Mouse (Mus musculus): ENCODE results near the gene Cntln. TPM values are rescaled to one million over a fixed set of nuclear protein-coding genes. Genes with fewer than 3 reads are reported as not detected.

The Cntln gene
- polyA plus RNA-seq, 1 experiment from 2014 or later: 17.8 TPM

DNA sequence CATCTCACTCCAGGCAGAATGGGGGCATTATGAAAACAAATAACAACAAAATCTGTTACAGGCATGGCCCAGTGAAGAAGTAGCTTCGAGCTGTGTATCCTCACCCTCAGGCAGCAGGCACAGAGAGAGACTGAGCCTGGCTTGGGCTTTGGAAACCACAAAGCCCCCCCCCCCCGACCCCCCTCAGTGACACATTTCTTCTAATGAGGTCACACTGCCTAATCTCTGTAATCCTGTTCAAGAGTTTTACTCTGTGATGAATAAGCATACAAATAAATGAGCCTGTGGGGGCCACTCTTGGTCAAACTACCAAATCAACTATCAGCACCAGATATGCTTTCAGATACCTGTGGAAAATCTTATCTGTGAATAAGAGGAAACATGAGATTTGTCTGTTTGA lies 177.6 kb downstream of the Cntln start:
- no peaks in the 10 kb centered on the region for H3K4me1 ChIP-seq (ENCODE audit: control insufficient read depth, insufficient read depth, low read length)
- no peaks in the 10 kb centered on the region for H3K27me3 ChIP-seq (ENCODE audit: control insufficient read depth, insufficient read depth, low read length)
- ATAC-seq (ENCODE audit: insufficient number of reproducible peaks, insufficient read depth, low FRiP score, low read depth): no peak
- H3K4me2 ChIP-seq (replicated peaks; ENCODE audit: low read depth, low read length): no peak overlapping the region
- no peak overlapping the region for H3K27ac ChIP-seq (ENCODE audit: low read length)
- no peaks in the 10 kb centered on the region for H3K9me3 ChIP-seq (ENCODE audit: control insufficient read depth, low read depth, low read length)
- 60% methylated on average over 2 of the region's 2 CpGs for WGBS
- no peaks in the 10 kb centered on the region for H3K36me3 ChIP-seq (ENCODE audit: control insufficient read depth, insufficient read depth, low read length)
- no peak overlapping the region for H3K9ac ChIP-seq (replicated peaks; ENCODE audit: low read depth, low read length)
- no peak overlapping the region for H3K4me3 ChIP-seq (ENCODE audit: low read depth, low read length)

DNA sequence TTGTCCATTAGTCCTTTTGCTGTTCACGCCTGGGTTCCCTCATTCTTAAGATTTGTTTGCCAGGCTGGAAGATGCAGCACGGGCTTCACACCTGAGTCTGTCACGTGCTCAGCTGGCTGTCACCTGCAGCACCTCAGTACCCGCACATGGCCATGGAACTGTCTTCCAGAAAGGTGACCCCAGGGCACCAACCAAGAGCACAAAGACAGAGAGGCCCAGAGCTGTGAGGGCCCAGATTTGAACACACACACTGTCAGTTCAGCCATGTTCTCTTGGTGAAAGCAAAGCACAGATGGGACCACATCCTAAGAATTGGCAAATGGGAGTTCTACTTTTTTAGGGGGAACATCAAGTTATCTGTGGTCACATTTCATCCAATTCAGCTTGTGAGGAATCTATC lies 211.9 kb downstream of the Cntln start:
- no peaks in the 10 kb centered on the region for H3K4me1 ChIP-seq (ENCODE audit: control insufficient read depth, insufficient read depth, low read length)
- H3K27me3 ChIP-seq (ENCODE audit: control insufficient read depth, insufficient read depth, low read length): no peaks in the 10 kb centered on the region
- no peak overlapping the region for H3K9ac ChIP-seq (replicated peaks; ENCODE audit: low read depth, low read length)
- no peak overlapping the region for H3K4me2 ChIP-seq (replicated peaks; ENCODE audit: low read depth, low read length)
- no peak overlapping the region for H3K4me3 ChIP-seq (ENCODE audit: low read depth, low read length)
- no peak overlapping the region for H3K27ac ChIP-seq (ENCODE audit: low read length)
- ATAC-seq (ENCODE audit: insufficient number of reproducible peaks, insufficient read depth, low FRiP score, low read depth): no peak
- 75% methylated on average over 4 of the region's 4 CpGs for WGBS
- H3K9me3 ChIP-seq (ENCODE audit: control insufficient read depth, low read depth, low read length): no peaks in the 10 kb centered on the region
- no peaks in the 10 kb centered on the region for H3K36me3 ChIP-seq (ENCODE audit: control insufficient read depth, insufficient read depth, low read length)

DNA sequence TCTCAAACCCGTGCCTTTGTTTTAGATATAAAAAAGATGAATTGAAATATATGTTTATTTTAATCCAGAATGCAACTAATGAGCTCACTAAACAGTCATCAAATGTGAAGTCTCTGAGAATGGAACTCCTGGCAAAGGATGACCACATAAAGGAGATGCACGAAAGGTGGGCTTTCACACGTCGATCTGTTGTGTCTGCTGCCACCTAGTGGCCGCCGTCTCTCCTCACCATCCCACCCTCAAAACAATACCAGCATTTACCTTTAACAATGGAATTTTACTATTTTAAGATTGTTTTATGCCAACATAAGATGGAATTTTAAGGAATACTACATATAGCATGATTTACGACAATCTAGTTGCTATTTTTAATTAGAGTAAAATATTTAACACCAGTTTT lies 212.6 kb downstream of the Cntln start:
- H3K4me2 ChIP-seq (replicated peaks; ENCODE audit: low read depth, low read length): no peak overlapping the region
- H3K9ac ChIP-seq (replicated peaks; ENCODE audit: low read depth, low read length): no peak overlapping the region
- H3K36me3 ChIP-seq (ENCODE audit: control insufficient read depth, insufficient read depth, low read length): no peaks in the 10 kb centered on the region
- no peaks in the 10 kb centered on the region for H3K4me1 ChIP-seq (ENCODE audit: control insufficient read depth, insufficient read depth, low read length)
- H3K27ac ChIP-seq (ENCODE audit: low read length): no peak overlapping the region
- H3K27me3 ChIP-seq (ENCODE audit: control insufficient read depth, insufficient read depth, low read length): no peaks in the 10 kb centered on the region
- 12% methylated on average over 7 of the region's 7 CpGs for WGBS
- no peak for ATAC-seq (ENCODE audit: insufficient number of reproducible peaks, insufficient read depth, low FRiP score, low read depth)
- H3K9me3 ChIP-seq (ENCODE audit: control insufficient read depth, low read depth, low read length): no peaks in the 10 kb centered on the region
- no peak overlapping the region for H3K4me3 ChIP-seq (ENCODE audit: low read depth, low read length)

DNA sequence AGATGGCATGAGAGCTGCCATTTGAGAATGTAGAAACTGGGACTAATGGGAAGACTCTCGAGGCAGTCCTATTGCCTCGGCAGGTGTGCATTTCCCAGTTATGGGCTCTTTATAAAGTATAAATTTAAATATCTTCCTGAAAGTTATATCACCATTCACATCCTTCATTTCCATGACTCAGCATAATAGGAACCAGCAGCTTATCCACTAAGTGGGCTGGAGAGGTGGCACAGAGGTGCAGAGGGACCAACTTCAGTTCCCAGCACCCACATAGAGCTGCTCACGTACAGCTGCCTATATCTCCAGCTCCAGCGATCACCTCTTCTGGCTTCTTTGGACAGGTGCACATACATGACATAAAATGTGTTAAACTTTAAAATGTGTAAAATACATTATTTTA lies 218.1 kb downstream of the Cntln start:
- no peak overlapping the region for H3K4me3 ChIP-seq (ENCODE audit: low read depth, low read length)
- no peaks in the 10 kb centered on the region for H3K4me1 ChIP-seq (ENCODE audit: control insufficient read depth, insufficient read depth, low read length)
- WGBS: 92% methylated on average over 4 of the region's 4 CpGs
- no peak for ATAC-seq (ENCODE audit: insufficient number of reproducible peaks, insufficient read depth, low FRiP score, low read depth)
- H3K36me3 ChIP-seq (ENCODE audit: control insufficient read depth, insufficient read depth, low read length): no peaks in the 10 kb centered on the region
- no peaks in the 10 kb centered on the region for H3K27me3 ChIP-seq (ENCODE audit: control insufficient read depth, insufficient read depth, low read length)
- H3K9ac ChIP-seq (replicated peaks; ENCODE audit: low read depth, low read length): no peak overlapping the region
- H3K27ac ChIP-seq (ENCODE audit: low read length): no peak overlapping the region
- H3K9me3 ChIP-seq (ENCODE audit: control insufficient read depth, low read depth, low read length): no peaks in the 10 kb centered on the region
- H3K4me2 ChIP-seq (replicated peaks; ENCODE audit: low read depth, low read length): no peak overlapping the region

DNA sequence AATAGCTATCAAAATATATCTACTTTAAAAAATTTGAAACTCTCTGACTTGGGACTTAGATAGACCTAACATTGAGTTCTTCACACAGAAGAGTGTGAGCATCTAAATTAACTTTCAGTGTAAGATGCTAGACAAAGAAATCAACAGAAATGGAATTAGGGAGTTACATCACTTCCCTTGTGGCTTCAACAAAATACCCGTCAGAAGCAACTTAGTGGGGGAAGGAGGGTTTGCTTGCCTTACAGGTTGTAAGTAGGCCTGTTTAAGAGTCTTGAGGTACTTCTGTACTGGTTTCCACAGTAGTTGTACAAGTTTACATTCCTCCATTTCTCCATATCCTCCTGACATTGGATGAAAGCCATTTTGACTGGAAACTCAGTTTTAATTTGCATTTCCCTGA lies 222.3 kb downstream of the Cntln start:
- H3K9me3 ChIP-seq (ENCODE audit: control insufficient read depth, low read depth, low read length): no peaks in the 10 kb centered on the region
- ATAC-seq (ENCODE audit: insufficient number of reproducible peaks, insufficient read depth, low FRiP score, low read depth): no peak

DNA sequence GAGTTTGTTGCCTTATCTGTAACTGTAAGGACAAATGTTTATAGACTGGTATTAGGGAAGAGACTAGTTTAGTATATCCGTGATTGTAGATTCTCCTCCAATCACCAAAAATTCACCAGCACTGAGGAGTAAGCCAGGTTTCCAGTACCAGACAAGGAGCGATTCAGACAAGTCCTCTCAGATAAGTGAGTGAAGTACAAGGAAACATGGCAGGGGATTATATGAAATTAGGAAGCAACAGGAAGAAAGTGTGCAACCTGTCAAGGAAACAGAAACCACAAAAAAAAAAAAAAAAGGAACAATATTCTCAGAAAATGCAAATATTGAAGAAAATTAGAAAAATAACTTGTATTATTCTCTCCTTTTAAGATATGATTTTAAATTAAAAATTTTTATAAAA lies 222.9 kb downstream of the Cntln start:
- H3K9me3 ChIP-seq (ENCODE audit: control insufficient read depth, low read depth, low read length): no peaks in the 10 kb centered on the region
- no peak overlapping the region for H3K4me2 ChIP-seq (replicated peaks; ENCODE audit: low read depth, low read length)
- 86% methylated on average over 2 of the region's 2 CpGs for WGBS
- H3K4me1 ChIP-seq (ENCODE audit: control insufficient read depth, insufficient read depth, low read length): no peaks in the 10 kb centered on the region
- H3K27ac ChIP-seq (ENCODE audit: low read length): no peak overlapping the region
- no peaks in the 10 kb centered on the region for H3K27me3 ChIP-seq (ENCODE audit: control insufficient read depth, insufficient read depth, low read length)
- H3K9ac ChIP-seq (replicated peaks; ENCODE audit: low read depth, low read length): no peak overlapping the region
- H3K4me3 ChIP-seq (ENCODE audit: low read depth, low read length): no peak overlapping the region
- no peaks in the 10 kb centered on the region for H3K36me3 ChIP-seq (ENCODE audit: control insufficient read depth, insufficient read depth, low read length)
- ATAC-seq (ENCODE audit: insufficient number of reproducible peaks, insufficient read depth, low FRiP score, low read depth): no peak

More for the DNA sequence above, 222.3 kb downstream of the Cntln start:
- H3K4me1 ChIP-seq (ENCODE audit: control insufficient read depth, insufficient read depth, low read length): no peaks in the 10 kb centered on the region
- no peak overlapping the region for H3K9ac ChIP-seq (replicated peaks; ENCODE audit: low read depth, low read length)
- WGBS: 71% methylated on average over 1 of the region's 1 CpGs
- no peaks in the 10 kb centered on the region for H3K36me3 ChIP-seq (ENCODE audit: control insufficient read depth, insufficient read depth, low read length)
- H3K27me3 ChIP-seq (ENCODE audit: control insufficient read depth, insufficient read depth, low read length): no peaks in the 10 kb centered on the region
- H3K27ac ChIP-seq (ENCODE audit: low read length): no peak overlapping the region
- no peak overlapping the region for H3K4me3 ChIP-seq (ENCODE audit: low read depth, low read length)
- no peak overlapping the region for H3K4me2 ChIP-seq (replicated peaks; ENCODE audit: low read depth, low read length)

DNA sequence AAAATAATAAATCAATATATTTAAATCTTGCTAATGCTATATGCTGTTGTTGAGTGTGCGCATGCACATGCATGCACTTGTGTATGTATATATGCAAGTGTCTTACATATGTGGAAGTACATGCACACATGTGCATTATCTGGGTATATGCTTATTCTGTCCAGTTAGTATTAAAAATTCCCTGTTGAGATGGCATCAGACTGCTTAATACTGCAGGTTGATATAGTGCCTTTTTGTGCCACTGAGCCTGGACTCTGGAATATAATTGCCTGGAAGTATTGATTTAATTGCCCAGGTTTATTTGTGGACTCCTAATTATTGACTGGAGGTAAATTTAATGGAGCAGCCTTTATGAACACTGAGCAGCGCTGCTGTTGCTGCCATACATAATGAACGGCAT lies 236.2 kb downstream of the Cntln start:
- WGBS: 82% methylated on average over 3 of the region's 3 CpGs
- Histone ChIP-seq H3K4me2 (replicated peaks; ENCODE audit: low read depth, low read length) (no peak overlapping the region), H3K4me1 (ENCODE audit: control insufficient read depth, insufficient read depth, low read length) (no peaks in the 10 kb centered on the region), H3K27ac (ENCODE audit: low read length) (no peak overlapping the region), H3K9ac (replicated peaks; ENCODE audit: low read depth, low read length) (no peak overlapping the region), H3K4me3 (ENCODE audit: low read depth, low read length) (no peak overlapping the region), H3K27me3 (ENCODE audit: control insufficient read depth, insufficient read depth, low read length) (no peaks in the 10 kb centered on the region), H3K36me3 (ENCODE audit: control insufficient read depth, insufficient read depth, low read length) (no peaks in the 10 kb centered on the region), H3K9me3 (ENCODE audit: control insufficient read depth, low read depth, low read length) (no peaks in the 10 kb centered on the region)
- no peak for ATAC-seq (ENCODE audit: insufficient number of reproducible peaks, insufficient read depth, low FRiP score, low read depth)

DNA sequence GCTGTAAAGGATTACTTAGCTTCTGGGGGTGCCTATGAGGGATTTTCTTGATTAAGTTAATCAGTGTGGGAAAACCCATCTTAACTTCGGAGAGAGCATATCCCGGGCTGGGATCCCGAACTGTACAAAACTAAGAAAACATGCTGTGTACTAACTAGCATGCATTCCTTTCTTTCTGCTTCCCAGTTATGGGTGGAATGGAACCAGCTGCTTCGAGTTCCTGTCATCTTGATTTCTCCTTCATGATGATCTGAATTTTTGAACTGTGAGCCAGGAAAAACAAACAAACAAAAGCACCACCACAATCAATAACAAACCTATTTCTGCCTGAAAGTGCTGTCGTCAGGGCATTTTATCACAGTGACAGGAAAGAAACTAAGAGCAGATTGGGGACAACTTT lies 265.6 kb downstream of the Cntln start:
- ATAC-seq (ENCODE audit: insufficient number of reproducible peaks, insufficient read depth, low FRiP score, low read depth): no peak
- Histone ChIP-seq H3K4me1 (ENCODE audit: control insufficient read depth, insufficient read depth, low read length) (no peaks in the 10 kb centered on the region), H3K4me3 (ENCODE audit: low read depth, low read length) (no peak overlapping the region), H3K36me3 (ENCODE audit: control insufficient read depth, insufficient read depth, low read length) (no peaks in the 10 kb centered on the region), H3K27me3 (ENCODE audit: control insufficient read depth, insufficient read depth, low read length) (no peaks in the 10 kb centered on the region), H3K4me2 (replicated peaks; ENCODE audit: low read depth, low read length) (no peak overlapping the region), H3K9me3 (ENCODE audit: control insufficient read depth, low read depth, low read length) (no peaks in the 10 kb centered on the region), H3K27ac (ENCODE audit: low read length) (no peak overlapping the region), H3K9ac (replicated peaks; ENCODE audit: low read depth, low read length) (no peak overlapping the region)
- WGBS: 61% methylated on average over 5 of the region's 5 CpGs

DNA sequence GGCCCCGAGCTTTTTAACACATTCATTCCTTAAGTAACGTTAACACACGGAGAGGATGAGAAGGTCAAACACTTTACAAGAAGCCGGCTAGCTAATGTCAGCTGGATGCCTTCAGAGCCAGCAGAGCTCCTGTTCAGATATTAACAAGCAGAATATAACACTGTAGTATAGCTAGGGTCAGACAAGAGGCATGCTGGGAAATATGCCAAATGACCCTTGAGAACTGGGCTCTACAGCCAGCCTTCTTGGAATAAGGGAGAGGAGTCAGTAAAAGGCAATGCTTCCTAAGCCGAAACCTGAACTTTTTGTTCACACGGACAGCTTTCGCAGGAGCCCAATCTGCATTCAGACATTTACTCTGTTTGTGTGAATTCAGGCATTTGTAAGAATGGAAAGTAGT lies 267.8 kb downstream of the Cntln start:
- Histone ChIP-seq H3K4me3 (ENCODE audit: low read depth, low read length) (no peak overlapping the region), H3K4me1 (ENCODE audit: control insufficient read depth, insufficient read depth, low read length) (no peaks in the 10 kb centered on the region), H3K36me3 (ENCODE audit: control insufficient read depth, insufficient read depth, low read length) (no peaks in the 10 kb centered on the region), H3K27me3 (ENCODE audit: control insufficient read depth, insufficient read depth, low read length) (no peaks in the 10 kb centered on the region), H3K4me2 (replicated peaks; ENCODE audit: low read depth, low read length) (no peak overlapping the region), H3K9me3 (ENCODE audit: control insufficient read depth, low read depth, low read length) (no peaks in the 10 kb centered on the region), H3K27ac (ENCODE audit: low read length) (no peak overlapping the region), H3K9ac (replicated peaks; ENCODE audit: low read depth, low read length) (no peak overlapping the region)
- 54% methylated on average over 7 of the region's 7 CpGs for WGBS
- ATAC-seq (ENCODE audit: insufficient number of reproducible peaks, insufficient read depth, low FRiP score, low read depth): no peak
